Mouse (Mus musculus) kidney, adult 8-10 months (tissue): Measurements from ENCODE around the gene Kcnt1.

Experiments
- DNase-seq, 2 experiments: peaks; one replicate each; pipeline ENCODE4 v3.0.0; 2022

Kcnt1 gene

GRCm38 (mm10) chr2:25878516-25878915, 15.0 kb downstream of the Kcnt1 start:
- DNase-seq = no peak

- DNase-seq = no peak
Observed at GRCm38 (mm10) chr2:25879061-25879460, 15.5 kb downstream of the Kcnt1 start.

GRCm38 (mm10) chr2:25882276-25882675, 18.7 kb downstream of the Kcnt1 start:
- no peak for DNase-seq

GRCm38 (mm10) chr2:25884756-25885155, 21.2 kb downstream of the Kcnt1 start:
- no peak for DNase-seq

GRCm38 (mm10) chr2:25887226-25887625, 23.7 kb downstream of the Kcnt1 start:
- no peak for DNase-seq

GRCm38 (mm10) chr2:25888144-25888543, 24.6 kb downstream of the Kcnt1 start:
- DNase-seq = no peak

- no peak for DNase-seq
Observed at GRCm38 (mm10) chr2:25892440-25892839, 28.9 kb downstream of the Kcnt1 start.

GRCm38 (mm10) chr2:25898970-25899369, 35.4 kb downstream of the Kcnt1 start:
- DNase-seq = no peak

GRCm38 (mm10) chr2:25909872-25910271, 46.3 kb downstream of the Kcnt1 start:
- DNase-seq = no peak

GRCm38 (mm10) chr2:25913247-25913646, 49.7 kb downstream of the Kcnt1 start:
- peak in 1 of 2 experiments; percentile 17 for DNase-seq

GRCm38 (mm10) chr2:25914201-25914600, 50.7 kb downstream of the Kcnt1 start:
- DNase-seq = no peak

GRCm38 (mm10) chr2:25914821-25915220, 51.3 kb downstream of the Kcnt1 start:
- no peak for DNase-seq

GRCm38 (mm10) chr2:25918408-25918807, 54.9 kb downstream of the Kcnt1 start:
- DNase-seq = no peak

- DNase-seq = no peak
Observed at GRCm38 (mm10) chr2:25919972-25920371, 56.4 kb downstream of the Kcnt1 start.

GRCm38 (mm10) chr2:25923799-25924198, 60.3 kb downstream of the Kcnt1 start:
- DNase-seq = no peak

GRCm38 (mm10) chr2:25924934-25925333, 61.4 kb downstream of the Kcnt1 start:
- no peak for DNase-seq

- no peak for DNase-seq
Observed at GRCm38 (mm10) chr2:25927821-25928220, 64.3 kb downstream of the Kcnt1 start.

GRCm38 (mm10) chr2:25931249-25931859, 67.8 kb downstream of the Kcnt1 start:
- DNase-seq = peak in 1 of 2 experiments; percentile 33

- no peak for DNase-seq
Observed at GRCm38 (mm10) chr2:25940503-25940902, 77.0 kb downstream of the Kcnt1 start.

GRCm38 (mm10) chr2:25943822-25944221, 80.3 kb downstream of the Kcnt1 start:
- no peak for DNase-seq

- DNase-seq = peak in 1 of 2 experiments; percentile 28
Observed at GRCm38 (mm10) chr2:25947950-25948349, 84.4 kb downstream of the Kcnt1 start.

GRCm38 (mm10) chr2:25949291-25949690, 85.8 kb downstream of the Kcnt1 start:
- DNase-seq = no peak
